Comparison of ENCODE assay signal across 10 mouse cellular contexts in genomic region chr15:84975729-84976128, GRCm38 (mm10). TPM values are rescaled to one million over a fixed set of nuclear protein-coding genes. Genes with fewer than 3 reads are reported as not detected.
DNase-seq lines count a peak whose midpoint lies in the region; ATAC-seq and TF ChIP-seq lines count a peak whose summit lies in the region.
"Had no signal": no experiment of that assay in that cellular context is flagged by ENCODE, and none has a peak within 500 bp of the region (broad histone marks: within the 10 kb centered on the region; RNA-seq: fewer than 3 reads in every experiment).

No protein-coding gene starts in this region.

- no peak overlapping the region for H3K4me2 ChIP-seq in forebrain, embryonic 16.5 days (ENCODE audit: low read length)

- H3K9me3 ChIP-seq in forebrain, embryonic 16.5 days (ENCODE audit: control insufficient read depth, low read length), result no peaks in the 10 kb centered on the region

- H3K36me3 ChIP-seq in forebrain, embryonic 16.5 days (ENCODE audit: control insufficient read depth, insufficient read depth), result no peaks in the 10 kb centered on the region

- peak; percentile 63 to 86 for DNase-seq in layer of hippocampus, adult 2 months (ENCODE audit: low spot score in 2 of 2)
- DNase-seq in layer of hippocampus, adult 9-10 months (ENCODE audit: low spot score), result no peak
- DNase-seq in adrenal gland, adult 2 months, result peak; percentile 90
- peak; percentile 69 to 72 for DNase-seq in left cerebral cortex, postnatal 36 days (ENCODE audit: low spot score in 2 of 2)
- no peak for DNase-seq in spleen, postnatal 4 days (ENCODE audit: low spot score in 2 of 2)
- DNase-seq in embryo, embryonic 10.5 days (ENCODE audit: low spot score), result no peak
- no peak for DNase-seq in spleen, postnatal 14 days (ENCODE audit: low spot score in 2 of 2)

- peaks cover 26% of the 10 kb centered on the region for H3K4me1 ChIP-seq in forebrain, embryonic 16.5 days (replicated peaks; ENCODE audit: control insufficient read depth, insufficient read depth, low read length)

- no peaks in the 10 kb centered on the region for H3K27me3 ChIP-seq in forebrain, embryonic 16.5 days (replicated peaks; ENCODE audit: control insufficient read depth, insufficient read depth, low read length)

- WGBS in forebrain, embryonic 16.5 days, result 39% methylated on average over 4 of the region's 4 CpGs

- intact Hi-C loops in left cerebral cortex, postnatal 36 days (cut with DNase I), result no loop called here

- peak overlapping the region; percentile 84 for H3K27ac ChIP-seq in layer of hippocampus, adult 2 months
- H3K27ac ChIP-seq in forebrain, embryonic 16.5 days (ENCODE audit: low read length), result no peak overlapping the region

- no peak for TF ChIP-seq CTCF in layer of hippocampus, adult 2 months (conservative IDR thresholded peaks at IDR 0.05)

- H3K4me3 ChIP-seq in layer of hippocampus, adult 2 months, result no peak overlapping the region
- no peak overlapping the region for H3K4me3 ChIP-seq in forebrain, embryonic 16.5 days (replicated peaks; ENCODE audit: low read length)

- H3K9ac ChIP-seq in forebrain, embryonic 16.5 days (replicated peaks; ENCODE audit: low read depth, low read length), result no peak overlapping the region

- ATAC-seq in forebrain, embryonic 16.5 days, result peak; percentile 32; the same call in 1 of the 2 replicates

RNA-seq across cellular contexts. Expression of gene 5031439G07Rik, which starts 12.6 kb away (rescaled TPM):
- 10 to 100 TPM; 85.0 to 95.0 TPM for total RNA-seq in layer of hippocampus, adult 2 months (2021)
- 10 to 100 TPM; 24.1 to 41.5 TPM for total RNA-seq in adrenal gland, adult 2 months (2021)
- polyA plus RNA-seq in adrenal gland, adult 2 months (2012; rRNA removed), result 17.7 and 18.2 TPM in 2 replicates
- 24.2 and 24.8 TPM in 2 replicates for polyA plus RNA-seq in forebrain, embryonic 16.5 days (2015; fragmentation: Nextera tagmentation; extraction: Ambion mirVana)
- 10 to 100 TPM; 76.2 to 83.6 TPM for total RNA-seq in left cerebral cortex, postnatal 36 days (2021)

RNA-seq across cellular contexts. Expression of gene Upk3a, which starts 41.2 kb away (rescaled TPM):
- total RNA-seq in layer of hippocampus, adult 2 months (2021), result not detected
- total RNA-seq in adrenal gland, adult 2 months (2021), result not detected
- not detected in 2 replicates for polyA plus RNA-seq in adrenal gland, adult 2 months (2012; rRNA removed)
- 0.83 and 1.1 TPM in 2 replicates for polyA plus RNA-seq in forebrain, embryonic 16.5 days (2015; fragmentation: Nextera tagmentation; extraction: Ambion mirVana)
- not detected for total RNA-seq in left cerebral cortex, postnatal 36 days (2021)
- total RNA-seq: adrenal gland, postnatal 4 days; gastrocnemius, postnatal 36 days had no signal

RNA-seq across cellular contexts. Expression of gene Nup50, which starts 52.5 kb away (rescaled TPM):
- total RNA-seq in layer of hippocampus, adult 2 months (2021), result 10 to 100 TPM; 32.0 to 33.3 TPM
- 10 to 100 TPM; 31.8 to 44.1 TPM for total RNA-seq in adrenal gland, adult 2 months (2021)
- polyA plus RNA-seq in adrenal gland, adult 2 months (2012; rRNA removed), result 6.0 and 6.6 TPM in 2 replicates
- polyA plus RNA-seq in forebrain, embryonic 16.5 days (2015; fragmentation: Nextera tagmentation; extraction: Ambion mirVana), result 30.1 and 34.3 TPM in 2 replicates
- total RNA-seq in left cerebral cortex, postnatal 36 days (2021), result 10 to 100 TPM; 32.5 to 33.1 TPM

RNA-seq across cellular contexts. Expression of gene Fam118a, which starts 53.0 kb away (rescaled TPM):
- total RNA-seq in layer of hippocampus, adult 2 months (2021), result 10 to 100 TPM; 26.9 to 35.9 TPM
- total RNA-seq in adrenal gland, adult 2 months (2021), result 10 to 100 TPM in 1 of 2 experiments, 1 to 10 TPM in 1; 6.0 to 12.4 TPM
- 2.4 and 3.0 TPM in 2 replicates for polyA plus RNA-seq in adrenal gland, adult 2 months (2012; rRNA removed)
- 35.3 and 38.9 TPM in 2 replicates for polyA plus RNA-seq in forebrain, embryonic 16.5 days (2015; fragmentation: Nextera tagmentation; extraction: Ambion mirVana)
- total RNA-seq in left cerebral cortex, postnatal 36 days (2021), result 10 to 100 TPM; 18.9 to 24.3 TPM

RNA-seq across cellular contexts. Expression of gene Gm29666, which starts 55.9 kb away (rescaled TPM):
- total RNA-seq in layer of hippocampus, adult 2 months (2021), result 1 to 10 TPM; 1.4 to 1.7 TPM
- total RNA-seq in adrenal gland, adult 2 months (2021), result under 1 TPM; 0.14 to 0.17 TPM
- 0.10 and 0.15 TPM in 2 replicates for polyA plus RNA-seq in adrenal gland, adult 2 months (2012; rRNA removed)
- polyA plus RNA-seq in forebrain, embryonic 16.5 days (2015; fragmentation: Nextera tagmentation; extraction: Ambion mirVana), result 0.48 and 1.1 TPM in 2 replicates
- total RNA-seq in left cerebral cortex, postnatal 36 days (2021), result 1 to 10 TPM in 1 of 2 experiments, under 1 TPM in 1; 0.96 to 1.9 TPM

Comparison
In these comparisons a context has a peak if more than half of its experiments do, and no peak if none do; other contexts are left out.
1. DNase-seq: peak in layer of hippocampus, adult 2 months (2 of 2), adrenal gland, adult 2 months (single experiment) and left cerebral cortex, postnatal 36 days (2 of 2); none in layer of hippocampus, adult 9-10 months (single experiment), spleen, postnatal 4 days (0 of 2), embryo, embryonic 10.5 days (single experiment) and spleen, postnatal 14 days (0 of 2).